Mouse (Mus musculus) v-Abl transformed pro-B cells (cell line): ENCODE measurements around the gene Sh3bp2.

Experiments used
- in situ Hi-C, 2 experiments: fragments of 400-800 bp; cut with MboI; formaldehyde crosslinking; loops; one replicate each; pipeline ENCODE4 v1.15.1; 2025; ENCODE audit not compliant: unreplicated experiment in 2 of 2

The Sh3bp2 gene

DNA sequence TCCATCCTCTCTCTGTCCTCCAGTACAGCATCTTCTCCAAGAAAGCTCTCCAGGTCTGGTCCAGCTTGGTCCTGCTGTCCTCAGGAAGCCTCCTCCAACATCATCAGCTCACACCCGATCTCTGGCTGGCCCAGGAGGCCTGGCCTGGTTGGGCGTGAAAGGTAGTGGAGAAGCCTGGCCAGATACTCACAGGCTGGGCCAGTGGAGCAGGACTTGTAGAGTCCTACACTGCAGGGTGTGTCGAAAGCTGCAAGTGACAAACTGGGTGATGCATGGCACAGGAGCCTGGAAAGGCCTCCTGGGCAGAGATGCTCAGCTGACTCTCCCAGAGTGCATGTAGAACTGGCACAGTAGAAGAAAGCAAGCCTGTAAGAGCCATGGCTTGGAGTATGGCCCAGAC is 4.3 kb upstream of the Sh3bp2 start:
- in situ Hi-C loops = loop anchor here (25.0 kb wide), 1 partner anchor 516 kb away; the partner anchor contains the start of gene Hgfac (in 2 of the 2)

DNA sequence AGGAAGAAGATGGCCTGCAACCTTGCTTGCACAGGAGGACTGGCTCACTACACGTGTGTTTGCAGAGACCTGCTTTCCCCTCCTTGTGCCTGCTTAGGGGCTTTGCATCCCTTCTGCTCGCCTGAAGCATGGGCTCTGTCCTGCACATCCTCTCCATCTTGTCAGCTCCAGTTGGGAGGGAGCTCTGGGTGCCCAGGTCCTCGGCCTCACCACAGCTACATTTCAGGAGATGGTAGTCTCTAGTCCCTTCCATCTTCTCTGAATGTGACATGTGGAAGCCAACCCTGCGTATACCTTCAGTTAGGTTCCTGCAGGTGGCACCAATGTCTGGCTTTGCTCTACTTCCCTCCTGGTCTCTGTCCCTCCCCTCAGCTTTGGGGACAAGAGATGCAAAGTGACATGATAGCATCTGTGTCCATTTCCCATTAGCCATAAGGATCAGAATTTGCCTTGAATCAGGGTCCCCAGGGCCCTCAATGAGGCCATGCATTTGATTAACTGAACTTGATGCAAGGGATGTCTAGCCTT is 1.6 kb upstream of the Sh3bp2 start:
- in situ Hi-C loops = loop anchor here (25.0 kb wide), 1 partner anchor 513 kb away; the partner anchor contains the start of gene Hgfac (in 2 of the 2)

DNA sequence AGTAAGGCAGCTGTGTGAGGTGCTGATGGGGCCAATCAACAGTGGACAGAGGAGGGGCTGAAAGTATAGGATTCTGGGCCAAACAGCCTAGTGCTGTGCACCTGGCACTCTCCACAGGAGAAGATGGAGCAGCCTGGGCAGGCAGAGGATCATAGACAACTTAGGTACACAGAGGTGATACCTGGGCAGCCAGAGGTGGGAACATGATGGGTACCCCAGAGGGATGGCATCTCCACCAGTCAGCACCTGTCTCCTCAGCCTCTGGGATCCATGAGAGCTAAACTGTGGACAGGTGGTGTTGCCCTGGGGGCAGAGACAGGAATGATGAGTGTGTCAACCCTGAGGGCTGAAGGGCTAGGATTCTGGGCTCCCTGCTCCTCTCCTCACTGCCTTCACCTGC is 1.1 kb upstream of the Sh3bp2 start:
- in situ Hi-C loops = loop anchor here (25.0 kb wide), 1 partner anchor 513 kb away; the partner anchor contains the start of gene Hgfac (in 2 of the 2)

DNA sequence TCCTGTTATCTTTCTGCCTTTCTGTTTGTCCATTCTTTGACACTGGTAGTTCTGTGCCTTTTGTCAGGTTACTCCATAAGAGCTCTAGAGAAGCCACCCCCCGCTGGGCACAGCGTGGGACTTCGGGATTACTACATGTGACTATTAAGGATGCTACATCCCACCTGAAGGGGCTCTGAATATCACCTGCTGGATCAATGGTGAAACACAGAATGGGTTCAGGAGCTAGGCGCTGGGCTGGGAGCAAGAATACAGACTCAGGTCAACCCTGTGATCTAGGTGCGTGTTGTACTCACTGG is 788 bp downstream of the Sh3bp2 start:
- in situ Hi-C loops = loop anchor here in 1 of 2 experiments (25.0 kb wide), 1 partner anchor 786 kb away; no protein-coding TSS in a partner anchor

DNA sequence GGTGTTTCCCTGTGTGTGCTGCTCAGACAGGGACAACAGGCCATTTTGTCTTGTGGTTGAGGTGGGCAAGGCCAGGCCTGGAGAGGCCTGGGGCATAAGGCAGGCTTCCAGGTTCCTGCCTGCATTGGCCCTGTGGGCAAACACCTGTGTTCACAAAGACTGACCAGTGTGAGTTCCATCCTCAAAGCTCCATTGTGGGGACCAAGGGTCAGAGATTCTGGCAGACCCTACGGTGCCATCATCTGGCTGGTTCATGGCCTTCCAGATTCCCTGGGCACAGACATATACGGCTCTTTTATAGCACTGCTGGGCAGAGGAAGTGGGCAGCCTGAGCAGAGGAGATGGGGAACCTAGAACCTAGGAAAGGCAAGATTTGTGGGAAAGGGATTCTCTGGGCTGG is 1.7 kb downstream of the Sh3bp2 start:
- in situ Hi-C loops = loop anchor here in 1 of 2 experiments (25.0 kb wide), 1 partner anchor 785 kb away; no protein-coding TSS in a partner anchor

DNA sequence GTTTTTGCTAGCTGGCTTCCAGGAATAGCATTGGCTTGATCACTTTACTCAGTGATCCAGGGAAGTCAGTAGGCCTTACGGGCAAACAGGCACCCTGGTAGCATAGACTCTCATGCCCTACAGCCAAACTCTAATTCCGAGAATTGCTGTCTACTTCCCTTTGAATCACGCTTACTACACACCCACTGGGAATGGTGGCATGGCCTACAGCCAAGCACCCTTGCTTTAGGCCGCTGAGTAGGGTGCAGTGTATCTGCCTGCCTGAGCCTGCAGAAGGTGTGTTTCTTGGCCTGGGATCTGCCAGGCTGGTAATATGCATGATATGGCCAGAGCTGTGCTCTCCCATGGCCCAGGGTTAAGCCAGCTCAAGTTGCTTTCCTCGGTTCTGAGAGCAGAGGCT is 3.1 kb downstream of the Sh3bp2 start:
- in situ Hi-C loops = loop anchor here in 1 of 2 experiments (25.0 kb wide), 1 partner anchor 784 kb away; no protein-coding TSS in a partner anchor

DNA sequence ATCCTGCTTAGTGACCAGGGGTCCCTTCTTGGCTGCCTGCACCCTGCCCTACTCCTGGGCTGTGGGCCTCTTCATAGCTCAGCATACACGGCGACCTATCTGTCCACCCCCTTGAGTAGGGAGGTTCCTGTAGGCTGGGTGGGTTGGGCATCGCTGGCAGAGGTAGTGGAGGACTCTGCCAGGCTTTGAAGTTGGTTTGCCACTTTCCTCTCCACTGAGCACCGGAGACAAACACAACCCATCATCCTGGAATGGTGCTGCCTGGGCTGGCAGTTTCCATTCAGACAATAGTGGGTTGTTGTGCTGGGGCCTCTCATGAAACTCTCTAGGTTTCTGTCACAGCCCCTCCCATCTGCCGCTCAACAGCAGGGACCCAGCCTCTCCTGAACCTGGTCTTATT is 4.5 kb downstream of the Sh3bp2 start:
- in situ Hi-C loops = loop anchor here in 1 of 2 experiments (25.0 kb wide), 1 partner anchor 782 kb away; no protein-coding TSS in a partner anchor

DNA sequence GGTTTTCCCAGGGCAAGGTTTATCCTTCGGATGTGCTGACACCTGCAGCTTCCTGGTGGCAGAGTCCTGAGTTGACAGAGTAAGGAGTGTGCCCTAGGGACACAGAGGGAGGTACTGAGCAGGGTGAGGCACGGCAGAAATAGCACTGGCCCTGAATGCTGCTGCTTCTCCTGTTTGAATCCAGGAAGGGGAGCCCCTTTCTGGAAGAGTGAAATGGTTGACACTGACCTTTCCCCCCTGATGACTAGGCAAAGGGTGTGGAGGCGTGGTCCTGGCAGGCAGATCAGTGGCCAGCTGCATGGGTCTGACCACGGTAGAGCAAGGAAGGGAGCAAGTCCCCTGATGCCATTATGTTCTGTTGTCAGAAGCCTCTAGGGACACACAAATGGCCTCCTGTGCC is 5.0 kb downstream of the Sh3bp2 start:
- in situ Hi-C loops = loop anchor here in 1 of 2 experiments (25.0 kb wide), 1 partner anchor 782 kb away; no protein-coding TSS in a partner anchor

DNA sequence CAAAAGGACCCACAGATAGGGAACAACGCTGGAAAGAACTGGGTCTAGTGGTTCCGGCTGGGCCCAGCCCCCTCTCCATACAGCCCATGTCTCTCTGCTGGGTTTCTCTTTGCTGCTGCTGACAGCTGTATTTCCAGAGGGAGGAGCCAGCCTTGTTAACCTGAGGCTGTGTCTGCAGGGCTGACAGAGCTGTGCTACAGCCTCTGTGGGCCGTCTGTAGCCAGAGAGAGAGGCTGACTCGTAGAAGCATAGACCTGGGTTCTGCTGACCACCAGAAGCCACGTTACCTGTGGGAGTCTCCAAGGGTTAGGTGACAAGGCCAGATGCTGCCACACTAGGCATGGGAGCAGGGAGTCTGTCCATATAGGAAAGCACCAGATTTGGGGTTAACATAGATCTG is 7.4 kb downstream of the Sh3bp2 start:
- in situ Hi-C loops = loop anchor here in 1 of 2 experiments (25.0 kb wide), 1 partner anchor 779 kb away; no protein-coding TSS in a partner anchor

DNA sequence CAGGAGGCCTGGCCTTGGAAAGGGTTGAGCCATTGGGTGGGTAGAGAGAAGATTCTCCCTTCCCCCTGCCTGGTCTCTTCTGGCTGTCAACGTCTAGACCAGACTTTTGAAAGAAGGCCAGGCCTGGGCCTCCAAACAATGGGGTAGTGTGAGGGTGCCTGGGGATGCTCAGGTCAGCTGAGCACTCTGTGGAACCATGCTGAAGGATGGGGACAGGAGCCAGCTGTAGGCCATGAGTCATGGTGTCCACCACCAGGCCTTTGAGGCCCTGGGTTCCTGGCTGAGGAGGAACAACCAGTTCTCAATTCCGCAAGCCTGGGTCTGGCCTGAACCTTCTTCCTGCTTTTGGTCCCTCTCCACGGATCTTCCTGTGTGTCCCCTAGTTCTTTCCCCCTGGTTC is 8.2 kb downstream of the Sh3bp2 start:
- in situ Hi-C loops = loop anchor here in 1 of 2 experiments (25.0 kb wide), 1 partner anchor 778 kb away; no protein-coding TSS in a partner anchor

DNA sequence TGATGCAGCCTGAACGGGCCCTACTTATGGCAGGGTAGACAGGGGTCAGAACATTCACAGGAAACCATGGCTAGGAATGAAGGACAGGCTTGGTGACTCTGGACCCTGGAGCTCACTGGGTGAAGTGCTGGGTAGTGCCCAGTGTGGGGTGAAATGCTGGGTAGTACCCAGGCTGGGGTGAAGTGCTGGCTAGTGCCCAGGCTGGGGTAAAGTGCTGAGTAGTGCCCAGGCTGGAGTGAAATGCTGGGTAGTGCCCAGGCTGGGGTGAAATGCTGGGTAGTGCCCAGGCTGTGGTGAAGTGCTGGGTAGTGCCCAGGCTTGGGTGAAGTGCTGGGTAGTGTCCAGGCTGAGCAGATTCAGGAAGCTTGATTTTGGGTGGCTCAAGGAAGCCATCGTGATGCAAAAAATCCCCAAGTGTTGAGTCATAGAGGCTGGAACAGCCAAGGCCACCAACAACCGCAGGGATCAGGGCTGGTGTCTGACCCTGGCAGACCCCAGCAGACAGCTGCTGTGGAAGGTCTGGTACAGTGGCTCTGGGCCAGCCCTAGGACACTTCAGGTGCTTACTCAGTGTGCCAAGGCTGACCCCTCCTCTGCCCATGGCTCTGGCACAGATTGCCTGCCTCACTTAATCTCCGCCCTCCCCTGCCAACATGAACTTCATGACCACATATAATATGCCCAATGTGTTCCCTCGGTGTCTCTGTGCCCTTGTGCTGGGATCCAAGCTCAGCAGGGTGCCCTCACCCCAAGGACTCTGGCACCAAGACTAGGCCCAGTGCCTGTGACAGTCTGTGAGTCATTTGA is 9.3 kb downstream of the Sh3bp2 start:
- in situ Hi-C loops = loop anchor here in 1 of 2 experiments (25.0 kb wide), 1 partner anchor 777 kb away; no protein-coding TSS in a partner anchor

DNA sequence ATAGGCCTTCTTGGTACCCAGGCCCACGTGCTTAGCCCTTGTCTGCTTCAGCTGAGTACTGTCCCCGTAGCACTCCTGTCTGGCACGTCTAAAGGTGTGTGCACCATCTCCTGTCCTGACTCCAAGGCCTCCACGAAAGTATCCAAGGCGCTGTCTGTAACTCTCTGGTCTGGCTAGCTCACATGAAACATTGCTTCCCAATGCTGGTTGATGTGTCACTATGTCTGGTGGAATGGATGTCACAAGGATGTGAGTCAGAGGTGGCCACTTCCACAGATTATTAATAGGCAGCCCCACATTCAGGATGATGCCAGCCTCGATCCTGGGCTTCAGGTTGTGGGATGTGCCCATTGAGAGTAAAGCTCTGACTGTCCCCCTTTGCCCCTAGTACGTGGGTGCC is 10.2 kb downstream of the Sh3bp2 start:
- in situ Hi-C loops = loop anchor here in 1 of 2 experiments (25.0 kb wide), 1 partner anchor 776 kb away; no protein-coding TSS in a partner anchor

DNA sequence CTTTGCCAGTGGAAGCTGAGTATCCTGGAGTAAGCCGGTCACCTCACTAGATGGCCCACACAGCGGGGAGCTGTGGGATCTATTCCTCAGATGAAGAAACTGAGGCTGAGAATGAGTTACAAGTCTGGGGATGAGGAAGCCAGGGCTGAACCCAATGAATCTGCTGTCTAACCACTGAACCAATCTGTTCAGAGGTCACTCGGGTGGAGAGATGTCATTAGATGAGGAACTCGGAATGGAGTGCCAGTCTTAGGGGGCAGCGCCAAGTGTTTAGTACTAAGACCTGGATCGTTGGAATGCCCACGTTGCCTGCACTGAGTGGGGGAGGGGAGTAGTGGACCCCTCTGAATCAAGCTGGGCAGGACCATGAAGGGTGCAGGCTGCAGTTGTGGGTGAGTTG is 12.4 kb downstream of the Sh3bp2 start:
- in situ Hi-C loops = loop anchor here in 1 of 2 experiments (25.0 kb wide), 1 partner anchor 774 kb away; no protein-coding TSS in a partner anchor

DNA sequence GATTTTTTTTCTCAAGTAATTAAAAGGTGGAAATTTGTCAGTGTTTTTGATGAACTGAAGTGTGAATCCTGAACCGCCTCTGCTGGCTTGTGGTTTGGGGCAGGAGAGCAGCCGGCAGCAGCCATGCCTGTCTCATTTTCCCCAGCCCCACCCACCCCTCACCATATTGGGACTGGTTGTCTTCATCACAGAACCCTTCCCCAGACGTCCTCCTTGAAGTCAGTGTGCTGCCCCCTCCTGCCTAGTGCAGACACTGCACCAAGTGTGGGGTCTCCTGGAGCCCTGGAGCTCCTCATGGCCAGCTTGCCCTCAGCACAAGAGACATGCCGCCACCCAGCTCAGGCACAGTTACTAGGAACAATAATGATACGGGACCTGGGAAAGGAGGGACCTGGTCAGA is 12.9 kb downstream of the Sh3bp2 start:
- in situ Hi-C loops = loop anchor here in 1 of 2 experiments (25.0 kb wide), 1 partner anchor 774 kb away; no protein-coding TSS in a partner anchor

DNA sequence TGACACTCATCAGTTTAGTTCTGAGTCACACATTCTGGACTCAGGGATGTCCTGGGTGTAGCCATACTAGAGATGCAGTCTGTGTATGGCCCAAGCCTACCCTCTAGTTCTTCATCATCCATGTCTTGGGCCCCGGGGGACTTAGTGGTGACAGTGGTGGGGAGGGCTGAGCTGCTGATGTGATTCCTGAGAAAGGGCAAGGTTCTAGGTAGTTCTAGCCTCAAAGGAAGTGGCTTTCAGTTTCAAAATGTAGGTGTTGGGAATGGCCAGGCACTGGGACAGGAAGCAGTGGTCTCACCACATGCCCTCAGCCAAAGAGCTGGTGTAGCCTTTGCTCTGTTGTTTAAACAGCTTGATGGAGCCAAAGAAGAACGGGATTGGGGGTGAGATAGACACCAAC is 13.5 kb downstream of the Sh3bp2 start:
- in situ Hi-C loops = loop anchor here in 1 of 2 experiments (25.0 kb wide), 1 partner anchor 773 kb away; no protein-coding TSS in a partner anchor

DNA sequence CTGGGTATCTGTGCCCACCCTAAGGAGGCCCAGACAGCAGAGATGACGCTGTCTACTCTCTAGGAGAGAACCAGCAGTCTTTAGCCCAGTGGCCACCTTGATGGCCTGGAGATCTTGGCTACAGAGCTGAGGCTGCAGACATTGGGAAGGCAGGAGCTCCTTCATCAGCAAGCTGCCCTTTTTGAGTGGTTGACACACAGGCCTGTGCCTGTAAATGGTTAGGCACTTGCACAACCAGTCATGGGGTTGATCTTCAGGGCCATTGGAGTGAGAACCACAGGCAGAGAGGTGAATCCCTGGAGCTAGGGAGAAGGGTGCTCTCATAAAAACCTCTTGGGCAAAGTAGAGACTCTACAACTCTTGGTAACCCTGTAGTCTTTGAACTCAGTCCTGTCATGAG is 16.5 kb downstream of the Sh3bp2 start:
- in situ Hi-C loops = loop anchor here in 1 of 2 experiments (25.0 kb wide), 1 partner anchor 770 kb away; no protein-coding TSS in a partner anchor

DNA sequence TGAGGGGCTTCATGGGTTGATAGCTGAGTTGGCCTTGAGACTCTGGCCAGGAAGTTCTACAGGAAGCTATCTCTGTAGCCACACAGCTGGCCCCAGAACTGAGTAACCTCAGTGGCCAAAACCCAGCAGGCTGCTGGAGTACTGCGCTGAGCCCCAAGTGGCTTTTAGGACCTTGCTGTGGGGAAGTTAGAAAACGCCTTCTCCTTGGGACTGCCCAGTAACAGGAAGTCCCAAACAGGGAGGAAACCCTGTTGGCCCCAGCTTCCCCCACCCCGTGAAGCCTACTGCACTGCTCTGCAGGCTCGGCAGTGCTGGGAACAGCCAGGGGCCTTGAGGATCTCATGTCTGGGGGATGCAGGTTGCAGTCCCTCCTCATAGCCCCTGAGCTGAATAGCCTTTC is 17.5 kb downstream of the Sh3bp2 start:
- in situ Hi-C loops = loop anchor here in 1 of 2 experiments (25.0 kb wide), 1 partner anchor 769 kb away; no protein-coding TSS in a partner anchor

DNA sequence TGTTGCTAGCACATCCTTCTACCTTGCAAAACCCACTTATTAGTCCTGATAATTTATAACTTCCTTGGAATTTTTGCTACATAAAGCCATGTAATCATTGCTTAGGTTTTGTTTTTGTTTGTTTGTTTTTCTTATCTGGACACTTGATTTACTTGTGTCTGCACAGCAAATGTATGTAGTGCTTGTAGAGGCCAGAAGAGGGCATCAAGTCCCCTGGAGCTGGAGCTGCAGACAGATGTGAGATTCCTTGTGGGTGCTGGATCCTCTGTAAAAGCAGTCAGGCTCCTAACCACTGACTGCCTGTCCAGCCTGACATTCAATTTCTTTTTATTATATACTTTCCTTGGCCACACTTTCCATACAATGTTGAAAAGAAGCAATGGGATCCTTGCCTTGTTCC is 21.8 kb downstream of the Sh3bp2 start:
- in situ Hi-C loops = loop anchor here (5.0 to 25.0 kb wide), 3 partner anchors 35 to 765 kb away; partner anchors contain the start of genes Mfsd10 (in 1 of the 2) and Tnip2 (in 1 of the 2)

DNA sequence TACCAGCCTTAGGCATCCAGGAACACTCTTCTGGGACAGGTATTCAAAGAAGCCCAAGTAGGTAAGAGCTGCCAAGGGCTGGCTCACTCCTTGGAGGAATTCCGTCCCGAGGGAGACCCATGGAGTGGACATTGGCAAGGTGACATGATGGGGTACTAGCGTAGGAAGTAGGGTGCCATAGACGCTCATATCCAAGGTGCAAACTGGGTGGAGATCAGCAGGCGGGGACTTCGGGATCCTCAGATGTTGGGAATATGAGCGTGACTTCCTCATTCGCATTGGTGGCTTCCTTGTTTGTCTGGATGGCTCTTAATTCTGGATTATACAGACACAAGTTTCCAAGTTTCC is 23.5 kb downstream of the Sh3bp2 start:
- in situ Hi-C loops = loop anchor here (5.0 to 25.0 kb wide), 3 partner anchors 37 to 763 kb away; partner anchors contain the start of genes Mfsd10 (in 1 of the 2) and Tnip2 (in 1 of the 2)

DNA sequence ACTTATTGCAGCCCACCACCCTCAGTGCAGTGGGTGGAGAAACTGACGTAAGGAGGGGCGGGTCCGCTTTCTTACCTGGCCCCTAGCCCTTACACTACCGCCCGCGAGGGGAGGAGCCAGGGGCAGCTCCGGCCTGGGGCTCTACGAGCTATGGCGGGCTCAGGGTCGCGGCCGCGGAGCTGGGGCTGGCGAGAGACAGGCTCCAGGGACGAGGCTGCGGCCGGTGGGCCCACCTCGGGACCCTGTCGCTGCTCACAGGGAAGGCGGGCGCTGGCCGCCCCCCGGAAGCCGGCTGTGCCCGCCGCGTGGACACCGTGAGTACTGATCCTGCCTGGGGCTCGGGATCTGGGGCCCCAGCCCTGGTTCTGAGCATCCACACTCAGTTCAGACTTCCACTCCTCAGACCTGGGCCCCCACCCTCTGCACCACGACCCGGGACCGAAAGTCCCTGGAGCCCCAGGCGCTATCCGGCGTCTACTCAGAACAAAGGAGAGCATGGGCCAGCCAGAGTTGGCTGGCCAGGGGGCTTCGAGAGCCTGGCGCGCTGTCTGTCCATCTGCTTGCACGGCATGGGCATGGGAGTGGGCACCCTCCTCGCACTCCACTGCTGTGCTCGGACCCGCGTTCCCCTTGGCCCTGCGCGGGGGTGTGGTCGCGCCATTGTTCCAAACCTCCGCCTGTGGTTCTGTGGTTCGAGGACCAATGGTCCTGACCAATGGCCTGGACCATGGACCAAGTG is 24.0 kb downstream of the Sh3bp2 start:
- in situ Hi-C loops = loop anchor here (5.0 to 25.0 kb wide), 3 partner anchors 37 to 763 kb away; partner anchors contain the start of genes Mfsd10 (in 1 of the 2) and Tnip2 (in 1 of the 2)
